In genomic region chr17:12119675-12120074, GRCm38 (mm10) we compare ENCODE assay signal across 8 mouse cellular contexts. TPM values are rescaled to one million over a fixed set of nuclear protein-coding genes. Genes with fewer than 3 reads are reported as not detected.
DNase-seq lines count a peak whose midpoint lies in the region; ATAC-seq lines count a peak whose summit lies in the region.

No protein-coding gene starts in this region.

- DNase-seq in MN1 (ENCODE audit: low spot score): peak; percentile 78
- peak; percentile 54 to 78 for DNase-seq in layer of hippocampus, adult 18-20 months (ENCODE audit: low spot score in 2 of 2)
- DNase-seq in right cerebral cortex, postnatal 10 days (ENCODE audit: low spot score in 2 of 2): peak; percentile 81 to 84
- no peak for DNase-seq in ovary, adult 18-20 months (ENCODE audit: low spot score)

- peak overlapping the region; percentile 94 for H3K27ac ChIP-seq in embryonic facial prominence, embryonic 12.5 days
- H3K27ac ChIP-seq in lung, embryonic 16.5 days (ENCODE audit: low read length): peak overlapping the region; percentile 91

- no peaks in the 10 kb centered on the region for H3K27me3 ChIP-seq in embryonic facial prominence, embryonic 12.5 days
- no peaks in the 10 kb centered on the region for H3K27me3 ChIP-seq in lung, embryonic 16.5 days (ENCODE audit: control insufficient read depth, insufficient read depth, low read depth, low read length)

- peak overlapping the region; percentile 68 for H3K9ac ChIP-seq in embryonic facial prominence, embryonic 12.5 days
- H3K9ac ChIP-seq in lung, embryonic 16.5 days (ENCODE audit: low read length): peak overlapping the region; percentile 78

- H3K4me3 ChIP-seq in embryonic facial prominence, embryonic 12.5 days: peak overlapping the region; percentile 66
- peak overlapping the region; percentile 65 for H3K4me3 ChIP-seq in lung, embryonic 16.5 days (ENCODE audit: low read length)

- peaks cover 22% of the 10 kb centered on the region for H3K4me1 ChIP-seq in embryonic facial prominence, embryonic 12.5 days
- H3K4me1 ChIP-seq in lung, embryonic 16.5 days (replicated peaks; ENCODE audit: control insufficient read depth, insufficient read depth, low read length): peaks cover 17% of the 10 kb centered on the region

- H3K9me3 ChIP-seq in embryonic facial prominence, embryonic 12.5 days: no peaks in the 10 kb centered on the region
- no peaks in the 10 kb centered on the region for H3K9me3 ChIP-seq in lung, embryonic 16.5 days (ENCODE audit: control insufficient read depth, low read length)

- under 1% methylated on average over 12 of the region's 12 CpGs for WGBS in embryonic facial prominence, embryonic 12.5 days
- 0% methylated on average over 12 of the region's 12 CpGs for WGBS in lung, embryonic 16.5 days

- H3K4me2 ChIP-seq in embryonic facial prominence, embryonic 12.5 days (replicated peaks): peak overlapping the region; percentile 87
- H3K4me2 ChIP-seq in lung, embryonic 16.5 days (ENCODE audit: low read depth, low read length): peak overlapping the region; percentile 97

- ATAC-seq in CD4-positive, CD25-positive, alpha-beta regulatory T cell, adult 4 months: peak; percentile 35
- ATAC-seq in embryonic facial prominence, embryonic 12.5 days (ENCODE audit: insufficient number of reproducible peaks, insufficient read depth, low FRiP score, low TSS enrichment): no peak; the same call in none of the 2 replicates
- ATAC-seq in hematopoietic stem cell, adult 5-6 weeks (replicated peaks in 1 of 2; ENCODE audit: insufficient read depth in 1 of 2, low FRiP score in 2 of 2, low TSS enrichment in 1 of 2, low read depth in 1 of 2, poor library complexity in 2 of 2, severe bottlenecking in 2 of 2): peak; percentile 34 to 54
- peak; percentile 30; the same call in 1 of the 2 replicates for ATAC-seq in lung, embryonic 16.5 days (ENCODE audit: low read depth)

- peaks cover 6% of the 10 kb centered on the region for H3K36me3 ChIP-seq in embryonic facial prominence, embryonic 12.5 days
- peaks cover 1% of the 10 kb centered on the region; the same call in 1 of the 2 replicates for H3K36me3 ChIP-seq in lung, embryonic 16.5 days (ENCODE audit: control insufficient read depth, insufficient read depth, low read length)

RNA-seq across cellular contexts. Expression of gene Agpat4, which starts 1.2 kb away (rescaled TPM):
- 10 to 100 TPM; 15.8 to 18.2 TPM for polyA plus RNA-seq in CD4-positive, CD25-positive, alpha-beta regulatory T cell, adult 4 months (2017; shearing (Covaris generic))
- 42.6 and 44.7 TPM in 2 replicates for polyA plus RNA-seq in embryonic facial prominence, embryonic 12.5 days (2016; fragmentation: Nextera tagmentation; extraction: Ambion mirVana)
- total RNA-seq in hematopoietic stem cell, adult 5-6 weeks (2017): 6.1 and 8.9 TPM in 2 replicates
- 10 to 100 TPM; 71.2 to 74.9 TPM for total RNA-seq in layer of hippocampus, adult 18-20 months (2021)
- polyA plus RNA-seq in lung, embryonic 16.5 days (2015; fragmentation: Nextera tagmentation; extraction: Ambion mirVana): 39.6 and 42.1 TPM in 2 replicates
